Mouse (Mus musculus) heart, embryonic 10.5 days (tissue): Measurements from ENCODE around the gene Usp39. TPM values are rescaled to one million over a fixed set of nuclear protein-coding genes. Genes with fewer than 3 reads are reported as not detected.
A peak's percentile ranks its signal among the peaks of the same experiment; 100 is the strongest.

Experiments
- DNase-seq: peaks from one replicate; pipeline ENCODE4 v3.0.0-alpha.2; 2017; ENCODE audit warnings: low spot score
- H3K27ac ChIP-seq: fragments of 300-500 bp; sonication (generic); 2 replicates; pipeline ENCODE4 v1.5.1; 2016; ENCODE audit warnings: mild to moderate bottlenecking
- H3K27me3 ChIP-seq: fragments of 300-500 bp; sonication (generic); 2 replicates; pipeline ENCODE4 v1.6.1; 2016; ENCODE audit warnings: mild to moderate bottlenecking; ENCODE audit not compliant: poor library complexity, insufficient read depth, severe bottlenecking
- H3K36me3 ChIP-seq: fragments of 300-500 bp; sonication (generic); 2 replicates; pipeline ENCODE4 v1.6.1; 2016; ENCODE audit warnings: mild to moderate bottlenecking, moderate library complexity
- H3K4me1 ChIP-seq: fragments of 300-500 bp; sonication (generic); 2 replicates; pipeline ENCODE4 v1.6.1; 2016; ENCODE audit warnings: mild to moderate bottlenecking
- H3K4me3 ChIP-seq: fragments of 300-500 bp; sonication (generic); 2 replicates; pipeline ENCODE4 v1.5.1; 2016; ENCODE audit warnings: mild to moderate bottlenecking, moderate library complexity
- H3K9me3 ChIP-seq: fragments of 300-500 bp; sonication (generic); 2 replicates; pipeline ENCODE4 v1.6.1; 2016; ENCODE audit warnings: mild to moderate bottlenecking, moderate library complexity
- WGBS: fragments of 180-500 bp; shearing (Covaris S2); methylation state at CpG from one replicate; pipeline ENCODE4 v1.1.7; 2016; 5-methylcytosine and 5-hydroxymethylcytosine counted together
- polyA plus RNA-seq: library from polyadenylated mRNA; unstranded; fragments of >200 nt; fragmentation: Nextera tagmentation; extraction: Ambion mirVana; gene quantifications from 2 replicates; pipeline ENCODE4 v1.2.1, GENCODE M21; 2016

The Usp39 gene
- polyA plus RNA-seq, 1 experiment from 2014 or later = 53.9 TPM

DNA sequence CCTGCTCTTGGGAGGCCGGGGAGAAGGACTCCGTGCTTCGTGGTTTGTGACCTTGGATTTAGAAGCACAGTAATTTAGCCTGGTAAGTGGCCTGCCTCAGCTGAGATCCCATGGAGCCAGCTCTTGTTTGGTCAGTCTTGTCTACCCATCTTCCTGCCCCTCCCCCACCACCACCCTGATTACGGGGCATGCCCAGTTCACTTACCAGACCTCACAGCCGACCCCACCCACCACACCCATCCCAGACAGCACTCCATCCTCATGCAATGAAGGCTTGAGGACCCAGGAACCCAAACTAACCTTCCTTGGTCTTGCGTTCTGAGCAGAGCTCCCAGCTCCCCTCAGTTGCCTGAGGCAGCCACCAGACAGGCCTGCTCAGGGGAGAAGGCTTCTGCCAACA lies 71.8 kb downstream of the Usp39 start:
- no peaks in the 10 kb centered on the region for H3K27me3 ChIP-seq
- WGBS = 66% methylated on average over 6 of the region's 6 CpGs
- no peaks in the 10 kb centered on the region for H3K36me3 ChIP-seq
- H3K4me3 ChIP-seq = no peak overlapping the region
- no peaks in the 10 kb centered on the region for H3K9me3 ChIP-seq
- H3K4me1 ChIP-seq = peaks cover 48% of the 10 kb centered on the region
- H3K27ac ChIP-seq = peak overlapping the region; percentile 69
- DNase-seq = no peak

DNA sequence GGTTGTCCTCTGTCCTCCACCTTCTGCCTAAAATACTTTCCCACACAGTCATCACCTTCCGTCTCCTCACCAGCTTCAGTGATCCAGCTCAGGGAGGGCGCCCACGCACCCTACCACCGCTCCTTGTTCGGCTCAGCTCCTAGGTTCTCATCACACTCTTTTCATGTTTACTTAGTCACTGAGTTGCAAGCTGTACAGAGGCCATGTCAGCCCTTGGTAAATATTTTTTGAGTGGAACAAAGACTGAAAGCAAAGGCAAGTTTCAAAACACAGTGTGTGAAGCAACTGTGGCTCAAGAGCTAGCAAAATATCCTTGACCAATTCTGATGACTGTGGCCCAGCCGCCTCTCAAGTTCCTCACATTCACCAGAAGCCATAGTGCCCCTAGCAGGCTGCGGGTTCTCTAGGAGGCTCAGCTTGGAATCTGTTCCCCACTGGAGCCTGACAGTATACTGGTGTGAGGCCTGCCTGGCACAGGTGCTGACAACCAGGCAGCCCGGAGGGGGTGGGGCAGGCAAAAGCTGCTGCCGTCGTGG lies 72.8 kb downstream of the Usp39 start:
- DNase-seq = no peak
- 58% methylated on average over 10 of the region's 10 CpGs for whole genome bisulfite sequencing
- H3K4me3 ChIP-seq = no peak overlapping the region
- H3K27me3 ChIP-seq = no peaks in the 10 kb centered on the region
- H3K36me3 ChIP-seq = no peaks in the 10 kb centered on the region
- peaks cover 38% of the 10 kb centered on the region for H3K4me1 ChIP-seq
- no peaks in the 10 kb centered on the region for H3K9me3 ChIP-seq
- H3K27ac ChIP-seq = peak overlapping the region; percentile 69

DNA sequence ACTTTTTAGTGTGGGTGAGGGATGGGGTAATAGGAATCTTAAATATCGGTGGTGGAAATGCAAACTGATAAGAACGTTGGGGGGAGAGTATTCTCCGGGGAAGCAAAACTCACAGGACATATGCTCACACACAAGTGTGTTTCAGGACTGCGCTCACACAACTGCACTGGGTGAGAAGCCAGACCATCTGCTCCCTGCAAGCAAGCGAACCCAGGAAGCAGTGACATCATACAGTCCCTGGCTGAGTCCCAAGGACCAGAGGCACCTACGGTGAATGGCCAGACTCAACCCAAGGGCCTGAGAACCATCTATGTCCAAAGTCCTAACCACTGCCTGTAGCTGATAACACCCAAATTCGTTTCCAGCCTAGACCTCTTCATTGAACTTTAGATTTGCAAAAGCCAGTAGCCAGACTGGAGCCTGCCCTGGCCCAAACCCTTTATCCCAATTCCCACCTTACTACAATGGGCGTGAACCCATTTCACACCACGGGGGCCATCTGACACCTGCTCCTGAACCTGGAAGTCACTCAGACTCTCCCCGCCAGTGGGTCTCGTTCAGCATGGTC lies 73.9 kb downstream of the Usp39 start:
- H3K4me1 ChIP-seq = peaks cover 29% of the 10 kb centered on the region
- peaks cover 5% of the 10 kb centered on the region; the same call in 1 of the 2 replicates for H3K27me3 ChIP-seq
- H3K27ac ChIP-seq = no peak overlapping the region
- H3K9me3 ChIP-seq = no peaks in the 10 kb centered on the region
- DNase-seq = no peak
- WGBS = 71% methylated on average over 11 of the region's 11 CpGs
- H3K4me3 ChIP-seq = no peak overlapping the region
- no peaks in the 10 kb centered on the region for H3K36me3 ChIP-seq

DNA sequence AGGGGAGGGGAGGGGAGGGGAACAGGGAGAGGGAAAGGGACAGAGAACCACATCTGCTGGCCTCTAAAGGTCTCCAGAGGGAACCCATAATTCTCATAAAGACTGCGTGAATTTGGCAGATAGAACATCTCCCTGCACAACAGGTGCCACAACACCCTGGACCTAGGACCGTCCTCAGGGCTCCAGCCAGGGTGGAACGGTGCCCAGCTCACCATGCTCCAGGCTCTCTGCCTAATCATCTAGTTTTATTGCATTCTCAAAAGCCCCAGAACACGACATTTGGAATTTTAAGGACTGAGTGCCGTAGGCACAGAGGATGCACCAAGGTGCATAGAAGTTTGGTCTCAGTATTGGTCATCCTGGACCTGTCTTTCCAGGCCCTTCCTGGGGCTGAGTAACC lies 74.7 kb downstream of the Usp39 start:
- Histone ChIP-seq H3K4me3 (no peak overlapping the region), H3K27ac (no peak overlapping the region), H3K4me1 (peaks cover 35% of the 10 kb centered on the region), H3K27me3 (peaks cover 5% of the 10 kb centered on the region; the same call in 1 of the 2 replicates), H3K9me3 (no peaks in the 10 kb centered on the region), H3K36me3 (no peaks in the 10 kb centered on the region)
- no peak for DNase-seq
- 84% methylated on average over 5 of the region's 5 CpGs for WGBS

Other genes with a start within 250 kb of the Usp39 start
- gene St3gal5, start 247.6 kb downstream of the Usp39 start, polyA plus RNA-seq = 59.5 and 64.1 TPM in 2 replicates
- gene Atoh8, start 109.6 kb downstream of the Usp39 start, polyA plus RNA-seq = 10.9 and 15.7 TPM in 2 replicates
- 0.12 and 0.30 TPM in 2 replicates for gene Sftpb, start 40.6 kb downstream of the Usp39 start, polyA plus RNA-seq
- gene 0610030E20Rik, start 2.1 kb upstream of the Usp39 start, polyA plus RNA-seq = 17.3 and 24.9 TPM in 2 replicates
- 15.7 and 24.9 TPM in 2 replicates for gene Tmem150a, start 10.3 kb upstream of the Usp39 start, polyA plus RNA-seq
- 119 and 127 TPM in 2 replicates for gene Rnf181, start 21.8 kb upstream of the Usp39 start, polyA plus RNA-seq
- gene Vamp5, start 35.3 kb upstream of the Usp39 start, polyA plus RNA-seq = 40.5 and 44.7 TPM in 2 replicates
- gene Vamp8, start 45.5 kb upstream of the Usp39 start, polyA plus RNA-seq = 130 and 137 TPM in 2 replicates
- gene Ggcx, start 69.1 kb upstream of the Usp39 start, polyA plus RNA-seq = 28.6 and 29.2 TPM in 2 replicates
- gene Mat2a, start 94.4 kb upstream of the Usp39 start, polyA plus RNA-seq = 353 and 387 TPM in 2 replicates
- gene Sh2d6, start 176.5 kb upstream of the Usp39 start, polyA plus RNA-seq = 0.15 TPM in 1 of 2 replicates, not detected in the other
- gene Capg, start 199.2 kb upstream of the Usp39 start, polyA plus RNA-seq = 23.2 and 23.8 TPM in 2 replicates